Mouse (Mus musculus) layer of hippocampus, adult 9-10 months (tissue): ENCODE data around the gene Olfr406.

Experiments used
- DNase-seq: peaks from one replicate; pipeline ENCODE4 v3.0.0; 2022; ENCODE audit warnings: low spot score

Olfr406 gene

GRCm38 (mm10) chr11:74259508-74259907 lies at the start of gene Olfr406:
TSS of gene Olfr406 (plus strand) at chr11:74259808.
- DNase-seq = no peak

- no peak for DNase-seq
Observed at GRCm38 (mm10) chr11:74211279-74211678, 48.3 kb upstream of the Olfr406 start, which contains the start of gene Olfr43. TSS of gene Olfr43 (minus strand) at chr11:74211379.

- DNase-seq = no peak
Observed at GRCm38 (mm10) chr11:74241201-74241600, 18.4 kb upstream of the Olfr406 start.

- no peak for DNase-seq
Observed at GRCm38 (mm10) chr11:74283436-74283835, 23.8 kb downstream of the Olfr406 start, which contains the start of gene Olfr59. TSS of gene Olfr59 (plus strand) at chr11:74283736.

GRCm38 (mm10) chr11:74287256-74287655 lies 27.6 kb downstream of the Olfr406 start:
- DNase-seq = no peak
